Mouse (Mus musculus) hindbrain, embryonic 15.5 days (tissue): ENCODE results near the gene Clcn7. TPM values are rescaled to one million over a fixed set of nuclear protein-coding genes. Genes with fewer than 3 reads are reported as not detected.

ENCODE experiments used
- ATAC-seq: fragments of 200-750 bp; cut with Nextera tagmentation; 2 replicates; pipeline ENCODE4 v1.8.0; 2017; ENCODE audit warnings: low read depth, moderate number of reproducible peaks, moderate TSS enrichment; ENCODE audit not compliant: low FRiP score
- H3K27ac ChIP-seq: fragments of 300-500 bp; sonication (generic); replicated peaks from 2 replicates; pipeline ENCODE4 v1.5.1; 2015; ENCODE audit warnings: mild to moderate bottlenecking, inconsistent platforms
- H3K27me3 ChIP-seq: fragments of 300-500 bp; sonication (generic); 2 replicates; pipeline ENCODE4 v1.6.1; 2015; ENCODE audit warnings: control low read depth, inconsistent platforms
- H3K36me3 ChIP-seq: fragments of 300-500 bp; sonication (generic); 2 replicates; pipeline ENCODE4 v1.6.1; 2015; ENCODE audit warnings: control low read depth, inconsistent platforms
- H3K4me1 ChIP-seq: fragments of 300-500 bp; sonication (generic); replicated peaks from 2 replicates; pipeline ENCODE4 v1.6.1; 2015; ENCODE audit warnings: control low read depth, inconsistent platforms
- H3K4me2 ChIP-seq: fragments of 300-500 bp; sonication (generic); 2 replicates; pipeline ENCODE4 v1.6.1; 2015; ENCODE audit warnings: moderate library complexity, mild to moderate bottlenecking, inconsistent platforms
- H3K4me3 ChIP-seq: fragments of 300-500 bp; sonication (generic); 2 replicates; pipeline ENCODE4 v1.5.1; 2015; ENCODE audit warnings: mild to moderate bottlenecking, inconsistent platforms
- H3K9ac ChIP-seq: fragments of 300-500 bp; sonication (generic); 2 replicates; pipeline ENCODE4 v1.6.1; 2015; ENCODE audit warnings: inconsistent platforms
- H3K9me3 ChIP-seq: fragments of 300-500 bp; sonication (generic); 2 replicates; pipeline ENCODE4 v1.6.1; 2016; ENCODE audit warnings: control low read depth, inconsistent platforms
- WGBS: fragments of 180-500 bp; shearing (Covaris S2); methylation state at CpG from one replicate; pipeline ENCODE4 v1.1.7; 2015; 5-methylcytosine and 5-hydroxymethylcytosine counted together
- polyA plus RNA-seq: library from polyadenylated mRNA; unstranded; fragments of >200 nt; fragmentation: Nextera tagmentation; extraction: Ambion mirVana; gene quantifications from 2 replicates; pipeline ENCODE4 v1.2.1, GENCODE M21; 2015

Clcn7 gene
- 29.4 and 32.2 TPM in 2 replicates for polyA plus RNA-seq

DNA sequence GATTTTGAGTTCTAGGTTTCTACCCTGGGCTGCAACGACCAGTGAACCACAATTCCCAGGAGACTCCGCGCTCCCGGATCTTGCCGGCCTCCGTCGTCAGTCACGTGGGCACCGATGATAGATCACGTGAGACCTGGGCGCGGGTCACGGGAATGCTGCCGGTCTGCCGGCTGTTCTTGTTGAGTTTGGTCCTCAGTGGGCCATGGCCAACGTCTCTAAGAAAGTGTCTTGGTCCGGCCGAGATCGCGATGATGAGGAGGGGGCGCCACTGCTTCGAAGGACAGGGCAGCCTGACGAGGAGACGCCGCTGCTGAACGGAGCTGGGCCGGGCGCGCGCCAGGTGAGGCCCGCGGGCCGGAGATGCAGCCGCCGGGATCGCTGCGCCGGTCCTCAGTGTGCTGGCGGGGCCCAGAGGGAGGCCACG lies at the start of gene Clcn7:
Gene Clcn7 (plus strand): TSS at position 117 of the 424 bp plus-strand sequence.
- WGBS = 0% methylated on average over 38 of the region's 40 CpGs
- peaks cover 5% of the 10 kb centered on the region; the same call in 1 of the 2 replicates for H3K36me3 ChIP-seq
- H3K4me3 ChIP-seq = peak within 1 kb of the TSS; percentile 93
- peak within 1 kb of the TSS; percentile 69 for H3K4me2 ChIP-seq
- H3K27me3 ChIP-seq = no peaks in the 10 kb centered on the region
- ATAC-seq = peak; percentile 93
- peak within 1 kb of the TSS; percentile 56 for H3K27ac ChIP-seq
- no peaks in the 10 kb centered on the region for H3K9me3 ChIP-seq
- peaks cover 23% of the 10 kb centered on the region for H3K4me1 ChIP-seq
- H3K9ac ChIP-seq = peak within 1 kb of the TSS; percentile 78

DNA sequence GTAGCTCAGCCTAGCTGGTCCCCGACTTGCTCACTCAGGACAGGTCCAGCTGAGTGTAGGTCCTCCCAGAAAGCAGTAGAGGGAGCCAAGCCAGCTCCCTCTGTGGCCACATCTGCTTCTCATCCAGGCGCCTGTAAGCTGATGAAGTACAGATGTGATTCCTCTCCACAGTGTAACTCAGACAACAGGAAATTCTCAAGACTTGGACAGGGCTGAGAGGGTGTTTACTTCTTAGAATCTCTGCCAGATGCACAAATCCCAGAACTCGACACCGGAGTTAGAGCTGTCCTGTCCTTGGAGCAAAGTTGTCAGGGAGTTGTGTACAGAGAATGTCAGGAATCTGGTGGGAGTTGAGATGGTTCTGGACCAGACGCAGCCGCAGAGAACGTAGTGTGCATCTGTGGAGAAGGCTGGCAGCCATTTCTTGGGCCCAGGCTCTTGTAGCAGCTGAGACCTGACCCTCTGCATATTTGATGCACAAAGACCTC lies 49.7 kb upstream of the Clcn7 start, which contains the start of gene Tmem204:
Gene Tmem204 (minus strand): TSS at position 148 of the 488 bp plus-strand sequence.
- Histone ChIP-seq H3K9ac (no peak within 1 kb of the TSS), H3K27ac (no peak within 1 kb of the TSS; the same call in 1 of the 2 replicates), H3K4me2 (no peak within 1 kb of the TSS), H3K9me3 (no peaks in the 10 kb centered on the region), H3K27me3 (no peaks in the 10 kb centered on the region), H3K36me3 (no peaks in the 10 kb centered on the region; the same call in 1 of the 2 replicates), H3K4me3 (no peak within 1 kb of the TSS), H3K4me1 (peaks cover 5% of the 10 kb centered on the region)
- 64% methylated on average over 7 of the region's 7 CpGs for WGBS
- no peak for ATAC-seq

- H3K27ac ChIP-seq = no peak overlapping the region
- ATAC-seq = no peak
- no peaks in the 10 kb centered on the region for H3K9me3 ChIP-seq
- H3K4me1 ChIP-seq = no peaks in the 10 kb centered on the region
- H3K4me2 ChIP-seq = no peak overlapping the region
- no peaks in the 10 kb centered on the region for H3K27me3 ChIP-seq
- no peak overlapping the region for H3K9ac ChIP-seq
- no peak overlapping the region for H3K4me3 ChIP-seq
- 85% methylated on average over 13 of the region's 13 CpGs for WGBS
- peaks cover 8% of the 10 kb centered on the region for H3K36me3 ChIP-seq
These were observed 48.3 kb upstream of the Clcn7 start for GRCm38 (mm10) chr17:25084835-25085385.

DNA sequence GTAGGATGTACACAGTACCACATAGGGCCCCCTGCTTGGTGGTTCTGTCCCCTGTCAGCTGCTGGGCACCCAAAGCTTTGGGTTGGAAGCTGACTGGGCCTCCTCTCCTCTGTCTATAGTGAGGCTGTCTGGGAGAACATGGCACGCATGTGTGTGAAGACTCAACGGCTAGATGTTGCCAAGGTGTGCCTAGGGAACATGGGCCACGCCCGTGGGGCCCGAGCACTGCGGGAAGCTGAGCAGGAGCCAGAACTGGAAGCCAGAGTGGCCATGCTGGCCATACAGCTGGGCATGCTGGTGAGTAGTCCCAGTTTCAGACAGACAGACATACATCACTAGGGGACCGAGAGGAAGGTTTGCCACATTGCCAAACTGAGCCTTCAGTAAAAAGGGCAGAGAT lies 46.5 kb upstream of the Clcn7 start:
- Histone ChIP-seq H3K27me3 (no peaks in the 10 kb centered on the region), H3K4me3 (no peak overlapping the region), H3K27ac (no peak overlapping the region), H3K36me3 (peaks cover 10% of the 10 kb centered on the region), H3K9me3 (no peaks in the 10 kb centered on the region), H3K9ac (no peak overlapping the region), H3K4me2 (no peak overlapping the region), H3K4me1 (no peaks in the 10 kb centered on the region)
- no peak for ATAC-seq
- 92% methylated on average over 7 of the region's 7 CpGs for WGBS

DNA sequence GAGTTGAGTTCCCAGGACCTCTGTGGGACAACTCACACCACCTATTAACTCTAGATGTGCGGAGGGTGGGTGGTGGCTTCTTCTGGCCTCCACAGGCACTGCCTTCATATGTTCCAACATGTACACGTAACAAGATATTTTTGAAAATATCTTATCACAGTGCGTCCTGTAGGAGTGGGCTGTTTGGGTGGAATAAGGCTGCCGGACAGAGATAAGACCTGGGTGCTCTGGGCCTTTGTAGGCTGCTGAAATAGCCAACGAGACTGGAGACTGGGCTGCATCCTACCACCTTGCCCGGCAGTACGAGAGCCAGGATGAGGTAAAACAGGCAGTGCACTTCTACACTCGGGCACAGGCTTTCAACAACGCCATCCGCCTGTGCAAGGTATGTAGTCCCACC lies 44.0 kb upstream of the Clcn7 start:
- H3K27me3 ChIP-seq = no peaks in the 10 kb centered on the region
- no peaks in the 10 kb centered on the region for H3K9me3 ChIP-seq
- no peak overlapping the region for H3K4me2 ChIP-seq
- H3K9ac ChIP-seq = no peak overlapping the region
- H3K4me3 ChIP-seq = no peak overlapping the region
- WGBS = 97% methylated on average over 10 of the region's 10 CpGs
- peaks cover 17% of the 10 kb centered on the region for H3K36me3 ChIP-seq
- H3K4me1 ChIP-seq = no peaks in the 10 kb centered on the region
- no peak overlapping the region for H3K27ac ChIP-seq
- ATAC-seq = no peak

GRCm38 (mm10) chr17:25090450-25090849 lies 42.7 kb upstream of the Clcn7 start:
- no peak for ATAC-seq
- Histone ChIP-seq H3K4me2 (no peak overlapping the region), H3K4me1 (no peaks in the 10 kb centered on the region), H3K9ac (no peak overlapping the region), H3K27ac (no peak overlapping the region), H3K9me3 (no peaks in the 10 kb centered on the region), H3K27me3 (no peaks in the 10 kb centered on the region), H3K4me3 (no peak overlapping the region), H3K36me3 (peaks cover 24% of the 10 kb centered on the region)
- WGBS = 95% methylated on average over 10 of the region's 10 CpGs

DNA sequence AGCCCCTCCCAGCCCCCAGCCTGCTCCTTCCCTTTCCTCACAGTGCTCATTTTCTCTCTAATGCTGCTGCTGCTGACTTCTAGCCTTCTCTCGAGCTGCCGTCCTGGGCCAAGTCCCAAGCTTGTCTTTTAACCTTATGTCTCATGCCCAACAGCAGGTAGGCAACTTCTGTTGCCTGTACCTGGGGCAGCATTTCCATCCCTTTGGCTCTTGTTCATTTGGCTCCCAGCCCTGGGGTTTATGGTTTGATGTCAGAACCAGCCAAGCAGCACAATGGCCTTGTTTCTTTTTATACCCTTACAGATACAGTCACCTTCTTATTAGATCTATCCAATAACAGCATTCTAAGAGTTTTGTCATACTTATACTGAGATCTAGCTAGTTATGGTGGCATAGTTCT lies 37.0 kb upstream of the Clcn7 start:
- no peaks in the 10 kb centered on the region for H3K4me1 ChIP-seq
- no peak for ATAC-seq
- H3K4me3 ChIP-seq = no peak overlapping the region
- H3K27me3 ChIP-seq = no peaks in the 10 kb centered on the region
- H3K9me3 ChIP-seq = no peaks in the 10 kb centered on the region
- H3K36me3 ChIP-seq = peaks cover 38% of the 10 kb centered on the region
- H3K4me2 ChIP-seq = no peak overlapping the region
- no peak overlapping the region for H3K9ac ChIP-seq
- 92% methylated on average over 2 of the region's 2 CpGs for WGBS
- no peak overlapping the region for H3K27ac ChIP-seq

- H3K4me3 ChIP-seq = no peak overlapping the region
- H3K4me2 ChIP-seq = no peak overlapping the region
- no peaks in the 10 kb centered on the region for H3K4me1 ChIP-seq
- no peaks in the 10 kb centered on the region for H3K27me3 ChIP-seq
- no peaks in the 10 kb centered on the region for H3K9me3 ChIP-seq
- ATAC-seq = no peak
- no peak overlapping the region for H3K27ac ChIP-seq
- no peak overlapping the region for H3K9ac ChIP-seq
- WGBS = 92% methylated on average over 6 of the region's 6 CpGs
- H3K36me3 ChIP-seq = peaks cover 63% of the 10 kb centered on the region
These were observed 33.1 kb upstream of the Clcn7 start for GRCm38 (mm10) chr17:25100052-25100451.

GRCm38 (mm10) chr17:25101338-25101737 lies 31.9 kb upstream of the Clcn7 start:
- Histone ChIP-seq H3K4me3 (no peak overlapping the region), H3K27ac (no peak overlapping the region), H3K36me3 (peaks cover 74% of the 10 kb centered on the region)

GRCm38 (mm10) chr17:25107786-25108185 lies 25.4 kb upstream of the Clcn7 start:
- Histone ChIP-seq H3K4me1 (peaks cover 9% of the 10 kb centered on the region; the same call in 1 of the 2 replicates), H3K4me3 (no peak overlapping the region), H3K9ac (no peak overlapping the region), H3K27ac (no peak overlapping the region), H3K9me3 (no peaks in the 10 kb centered on the region), H3K27me3 (no peaks in the 10 kb centered on the region), H3K36me3 (peaks cover 54% of the 10 kb centered on the region), H3K4me2 (no peak overlapping the region)
- no peak for ATAC-seq
- WGBS = 94% methylated on average over 6 of the region's 16 CpGs

More at GRCm38 (mm10) chr17:25101338-25101737, 31.9 kb upstream of the Clcn7 start:
- Histone ChIP-seq H3K27me3 (no peaks in the 10 kb centered on the region), H3K4me1 (no peaks in the 10 kb centered on the region), H3K9ac (no peak overlapping the region), H3K9me3 (no peaks in the 10 kb centered on the region), H3K4me2 (no peak overlapping the region)
- ATAC-seq = no peak
- 96% methylated on average over 11 of the region's 11 CpGs for WGBS

DNA sequence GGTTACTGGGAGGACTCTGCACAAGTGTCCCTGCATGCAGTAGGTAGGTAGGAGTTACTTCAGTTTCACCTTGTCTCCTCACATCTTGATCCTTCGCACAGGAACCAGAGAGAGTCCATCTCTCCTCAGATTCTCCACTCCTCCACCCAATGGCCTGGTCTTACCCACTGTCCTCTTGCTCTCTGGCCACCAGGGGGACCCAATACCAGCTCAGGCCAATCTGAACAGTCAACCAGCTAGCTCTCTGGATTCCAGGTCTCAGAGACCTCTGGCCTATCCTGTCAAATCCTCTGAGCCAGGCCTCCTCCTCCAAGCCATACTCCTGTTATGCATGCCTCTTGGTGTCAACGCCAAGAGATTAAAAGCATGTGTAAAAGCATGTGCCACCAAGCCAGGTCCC lies 23.6 kb upstream of the Clcn7 start:
- Histone ChIP-seq H3K4me1 (peaks cover 15% of the 10 kb centered on the region), H3K36me3 (peaks cover 39% of the 10 kb centered on the region), H3K27me3 (no peaks in the 10 kb centered on the region), H3K9me3 (no peaks in the 10 kb centered on the region), H3K9ac (no peak overlapping the region), H3K4me3 (no peak overlapping the region), H3K4me2 (no peak overlapping the region), H3K27ac (no peak overlapping the region)
- 87% methylated on average over 2 of the region's 2 CpGs for WGBS
- ATAC-seq = no peak

GRCm38 (mm10) chr17:25110590-25110989 lies 22.6 kb upstream of the Clcn7 start:
- H3K4me1 ChIP-seq = peaks cover 23% of the 10 kb centered on the region
- ATAC-seq = no peak
- H3K9me3 ChIP-seq = no peaks in the 10 kb centered on the region
- 95% methylated on average over 6 of the region's 6 CpGs for WGBS
- no peak overlapping the region for H3K9ac ChIP-seq
- no peak overlapping the region for H3K27ac ChIP-seq
- H3K4me2 ChIP-seq = no peak overlapping the region
- peaks cover 29% of the 10 kb centered on the region for H3K36me3 ChIP-seq
- no peaks in the 10 kb centered on the region for H3K27me3 ChIP-seq
- no peak overlapping the region for H3K4me3 ChIP-seq

DNA sequence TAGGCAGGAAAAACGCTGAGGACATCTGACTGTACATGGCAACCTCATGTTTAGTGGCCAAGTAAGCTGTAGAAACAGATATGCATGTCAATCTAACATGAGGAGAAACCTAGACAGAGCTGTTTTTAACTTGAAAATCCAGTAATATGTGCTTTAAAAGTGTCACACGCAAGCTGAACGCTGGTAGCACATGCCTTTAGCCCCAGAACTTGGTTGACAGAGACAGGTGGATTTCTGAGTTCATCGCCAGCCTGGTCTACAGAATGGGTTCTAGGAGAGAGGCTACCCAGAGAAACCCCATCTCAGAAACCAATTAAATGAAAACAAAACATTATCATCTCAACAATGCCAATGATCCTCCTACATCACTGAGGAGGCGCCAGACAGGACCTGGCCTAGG lies 22.0 kb upstream of the Clcn7 start:
- no peaks in the 10 kb centered on the region for H3K9me3 ChIP-seq
- WGBS = 95% methylated on average over 5 of the region's 5 CpGs
- H3K4me3 ChIP-seq = no peak overlapping the region
- no peak for ATAC-seq
- H3K4me2 ChIP-seq = no peak overlapping the region
- no peak overlapping the region for H3K9ac ChIP-seq
- peaks cover 23% of the 10 kb centered on the region for H3K36me3 ChIP-seq
- no peak overlapping the region for H3K27ac ChIP-seq
- H3K4me1 ChIP-seq = peaks cover 26% of the 10 kb centered on the region
- no peaks in the 10 kb centered on the region for H3K27me3 ChIP-seq
